Mouse (Mus musculus): ENCODE data around the gene Tmem150a.

Gene Tmem150a

GRCm38 (mm10) chr6:72396837-72397251, 41.6 kb downstream of the Tmem150a start:
- no peak for DNase-seq (ENCODE audit: low read depth, low spot score)

GRCm38 (mm10) chr6:72399967-72400366, 44.7 kb downstream of the Tmem150a start:
- no peak for DNase-seq (ENCODE audit: low read depth, low spot score)

GRCm38 (mm10) chr6:72401875-72402274, 46.6 kb downstream of the Tmem150a start:
- peak; percentile 75 for DNase-seq (ENCODE audit: low read depth, low spot score)

- no peak for DNase-seq (ENCODE audit: low read depth, low spot score)
Measured at GRCm38 (mm10) chr6:72405356-72405755, 50.1 kb downstream of the Tmem150a start.

- DNase-seq (ENCODE audit: low read depth, low spot score): peak; percentile 90
Measured at GRCm38 (mm10) chr6:72407119-72407518, 51.9 kb downstream of the Tmem150a start.

Measured in CD4-positive helper T cell, adult 2 months (primary cell).